15 mouse cellular contexts compared by ENCODE assay signal in genomic region chr5:36434398-36434967, GRCm38 (mm10). TPM values are rescaled to one million over a fixed set of nuclear protein-coding genes. Genes with fewer than 3 reads are reported as not detected.
DNase-seq lines count a peak whose midpoint lies in the region; ATAC-seq and TF ChIP-seq lines count a peak whose summit lies in the region.
"Had no signal": no experiment of that assay in that cellular context is flagged by ENCODE, and none has a peak within 500 bp of the region (broad histone marks: within the 10 kb centered on the region; RNA-seq: fewer than 3 reads in every experiment).

No protein-coding gene starts in this region.

- no peak overlapping the region for H3K9ac ChIP-seq in neural tube, embryonic 11.5 days (ENCODE audit: low read length)
- no peak overlapping the region for H3K9ac ChIP-seq in forebrain, embryonic 15.5 days (replicated peaks)
- H3K9ac ChIP-seq in hindbrain, embryonic 15.5 days: no peak overlapping the region
- H3K9ac ChIP-seq: limb, embryonic 13.5 days; stomach, embryonic 15.5 days had no signal

- no peak for ATAC-seq in neural tube, embryonic 11.5 days (ENCODE audit: insufficient read depth, low FRiP score, low TSS enrichment)
- peak; percentile 72 for ATAC-seq in forebrain, embryonic 15.5 days (replicated peaks)
- peak; percentile 81 for ATAC-seq in hindbrain, embryonic 15.5 days (ENCODE audit: low FRiP score, low read depth)
- ATAC-seq: inflammation-experienced regulatory T-cells, adult 6 months had no signal

- no peaks in the 10 kb centered on the region for H3K27me3 ChIP-seq in neural tube, embryonic 11.5 days (ENCODE audit: control insufficient read depth, insufficient read depth, low read length)
- H3K27me3 ChIP-seq in forebrain, embryonic 15.5 days: no peaks in the 10 kb centered on the region
- H3K27me3 ChIP-seq in hindbrain, embryonic 15.5 days: no peaks in the 10 kb centered on the region
- no peaks in the 10 kb centered on the region for H3K27me3 ChIP-seq in splenic B cell, adult 2 months (ENCODE audit: control insufficient read depth, insufficient read depth, low read length, poor library complexity, severe bottlenecking)
- H3K27me3 ChIP-seq: limb, embryonic 13.5 days; stomach, embryonic 15.5 days had no signal

- peak; percentile 19 for DNase-seq in neural tube, embryonic 11.5 days (ENCODE audit: low spot score)
- DNase-seq in neural tube, embryonic 10.5 days (ENCODE audit: extremely low spot score, low spot score): no peak
- DNase-seq in splenic B cell, adult 2 months (ENCODE audit: low read depth, low spot score): peak; percentile 17
- DNase-seq in gastrocnemius, adult 2 months: no peak
- no peak for DNase-seq in cerebellum, postnatal 36 days
- DNase-seq: adrenal gland, adult 8-10 months; cerebellum, adult 8-10 months; heart, adult 18-20 months; kidney, adult 9 months had no signal

- no peak for TF ChIP-seq CTCF in gastrocnemius, adult 2 months (IDR thresholded peaks at IDR 0.05)

- H3K4me2 ChIP-seq in neural tube, embryonic 11.5 days (ENCODE audit: low read depth): no peak overlapping the region
- no peak overlapping the region for H3K4me2 ChIP-seq in forebrain, embryonic 15.5 days (replicated peaks)
- H3K4me2 ChIP-seq in hindbrain, embryonic 15.5 days: no peak overlapping the region
- H3K4me2 ChIP-seq: limb, embryonic 13.5 days; stomach, embryonic 15.5 days had no signal

- no peak overlapping the region for H3K27ac ChIP-seq in neural tube, embryonic 11.5 days (ENCODE audit: low read depth, low read length)
- H3K27ac ChIP-seq in forebrain, embryonic 15.5 days (replicated peaks): peak overlapping the region; percentile 83
- peak overlapping the region; percentile 54 for H3K27ac ChIP-seq in hindbrain, embryonic 15.5 days (replicated peaks)
- H3K27ac ChIP-seq in gastrocnemius, adult 2 months: no peak overlapping the region
- H3K27ac ChIP-seq: limb, embryonic 13.5 days; stomach, embryonic 15.5 days had no signal

- H3K36me3 ChIP-seq in neural tube, embryonic 11.5 days (ENCODE audit: control insufficient read depth, insufficient read depth, low read length): no peaks in the 10 kb centered on the region
- H3K36me3 ChIP-seq in forebrain, embryonic 15.5 days: no peaks in the 10 kb centered on the region
- no peaks in the 10 kb centered on the region for H3K36me3 ChIP-seq in hindbrain, embryonic 15.5 days
- no peaks in the 10 kb centered on the region for H3K36me3 ChIP-seq in splenic B cell, adult 2 months (ENCODE audit: control insufficient read depth, insufficient read depth, low read length, poor library complexity, severe bottlenecking)
- H3K36me3 ChIP-seq: limb, embryonic 13.5 days; stomach, embryonic 15.5 days had no signal

- H3K9me3 ChIP-seq in neural tube, embryonic 11.5 days (ENCODE audit: control insufficient read depth, low read length): no peaks in the 10 kb centered on the region
- H3K9me3 ChIP-seq in forebrain, embryonic 15.5 days: no peaks in the 10 kb centered on the region
- no peaks in the 10 kb centered on the region for H3K9me3 ChIP-seq in hindbrain, embryonic 15.5 days
- H3K9me3 ChIP-seq: limb, embryonic 13.5 days; stomach, embryonic 15.5 days had no signal

- no peak overlapping the region for H3K4me3 ChIP-seq in neural tube, embryonic 11.5 days (ENCODE audit: low read depth, low read length)
- H3K4me3 ChIP-seq in forebrain, embryonic 15.5 days: no peak overlapping the region
- no peak overlapping the region for H3K4me3 ChIP-seq in hindbrain, embryonic 15.5 days
- H3K4me3 ChIP-seq in gastrocnemius, adult 2 months: no peak overlapping the region
- H3K4me3 ChIP-seq: erythroblast, embryonic 14.5 days; limb, embryonic 13.5 days; stomach, embryonic 15.5 days had no signal

- intact Hi-C loops in gastrocnemius, adult 2 months (cut with DNase I): no loop called here

- WGBS in neural tube, embryonic 11.5 days: 69% methylated on average over 9 of the region's 9 CpGs
- WGBS in forebrain, embryonic 15.5 days: 51% methylated on average over 9 of the region's 9 CpGs
- 41% methylated on average over 9 of the region's 9 CpGs for WGBS in hindbrain, embryonic 15.5 days

- H3K4me1 ChIP-seq in neural tube, embryonic 11.5 days (ENCODE audit: control insufficient read depth, insufficient read depth, low read length): peaks cover 2% of the 10 kb centered on the region; the same call in 1 of the 2 replicates
- peaks cover 11% of the 10 kb centered on the region for H3K4me1 ChIP-seq in forebrain, embryonic 15.5 days
- peaks cover 8% of the 10 kb centered on the region; the same call in 1 of the 2 replicates for H3K4me1 ChIP-seq in hindbrain, embryonic 15.5 days (replicated peaks)
- H3K4me1 ChIP-seq: stomach, embryonic 15.5 days had no signal

RNA-seq across cellular contexts. Expression of gene Grpel1, which starts 30.3 kb away (rescaled TPM):
- polyA plus RNA-seq in neural tube, embryonic 11.5 days (2014; fragmentation: Nextera tagmentation; extraction: Ambion mirVana): 56.2 and 58.6 TPM in 2 replicates
- polyA plus RNA-seq in forebrain, embryonic 15.5 days (2015; fragmentation: Nextera tagmentation; extraction: Ambion mirVana): 45.8 and 46.1 TPM in 2 replicates
- 42.0 and 42.2 TPM in 2 replicates for polyA plus RNA-seq in hindbrain, embryonic 15.5 days (2015; fragmentation: Nextera tagmentation; extraction: Ambion mirVana)
- 10 to 100 TPM; 30.6 to 39.1 TPM for total RNA-seq in gastrocnemius, adult 2 months (2021)

RNA-seq across cellular contexts. Expression of gene Sorcs2, which starts 36.5 kb away (rescaled TPM):
- polyA plus RNA-seq in neural tube, embryonic 11.5 days (2014; fragmentation: Nextera tagmentation; extraction: Ambion mirVana): 7.9 and 9.1 TPM in 2 replicates
- 7.3 and 7.9 TPM in 2 replicates for polyA plus RNA-seq in forebrain, embryonic 15.5 days (2015; fragmentation: Nextera tagmentation; extraction: Ambion mirVana)
- 13.4 and 15.4 TPM in 2 replicates for polyA plus RNA-seq in hindbrain, embryonic 15.5 days (2015; fragmentation: Nextera tagmentation; extraction: Ambion mirVana)
- total RNA-seq in gastrocnemius, adult 2 months (2021): 1 to 10 TPM in 1 of 2 experiments, under 1 TPM in 1; 0.94 to 2.3 TPM
- polyA plus RNA-seq: erythroblast, embryonic 14.5 days had no signal

RNA-seq across cellular contexts. Expression of gene Tada2b, which starts 49.6 kb away (rescaled TPM):
- polyA plus RNA-seq in neural tube, embryonic 11.5 days (2014; fragmentation: Nextera tagmentation; extraction: Ambion mirVana): 4.0 and 4.2 TPM in 2 replicates
- polyA plus RNA-seq in forebrain, embryonic 15.5 days (2015; fragmentation: Nextera tagmentation; extraction: Ambion mirVana): 2.8 and 2.9 TPM in 2 replicates
- 2.6 and 3.4 TPM in 2 replicates for polyA plus RNA-seq in hindbrain, embryonic 15.5 days (2015; fragmentation: Nextera tagmentation; extraction: Ambion mirVana)
- total RNA-seq in gastrocnemius, adult 2 months (2021): 10 to 100 TPM; 14.3 to 15.8 TPM

RNA-seq across cellular contexts. Expression of gene Ccdc96, which starts 49.9 kb away (rescaled TPM):
- polyA plus RNA-seq in neural tube, embryonic 11.5 days (2014; fragmentation: Nextera tagmentation; extraction: Ambion mirVana): 3.4 and 3.8 TPM in 2 replicates
- polyA plus RNA-seq in forebrain, embryonic 15.5 days (2015; fragmentation: Nextera tagmentation; extraction: Ambion mirVana): 3.0 and 3.2 TPM in 2 replicates
- polyA plus RNA-seq in hindbrain, embryonic 15.5 days (2015; fragmentation: Nextera tagmentation; extraction: Ambion mirVana): 3.3 and 3.5 TPM in 2 replicates
- under 1 TPM in 1 of 2 experiments, not detected in 1; 0.11 TPM for total RNA-seq in gastrocnemius, adult 2 months (2021)

Comparison
In these comparisons a context has a peak if more than half of its experiments do, and no peak if none do; other contexts are left out.
1. DNase-seq: peak in neural tube, embryonic 11.5 days (single experiment) and splenic B cell, adult 2 months (single experiment); none in neural tube, embryonic 10.5 days (single experiment), gastrocnemius, adult 2 months (single experiment) and cerebellum, postnatal 36 days (0 of 2).
2. H3K27ac ChIP-seq: peak in forebrain, embryonic 15.5 days (single experiment) and hindbrain, embryonic 15.5 days (single experiment); none in neural tube, embryonic 11.5 days (single experiment) and gastrocnemius, adult 2 months (single experiment).